Mouse (Mus musculus) CH12.LX (cell line): ENCODE data around the gene Fbln5.

Experiments used
- CTCF ChIP-seq, 2 experiments: IDR thresholded peaks in 1 of 2; conservative IDR thresholded peaks in 1 of 2; 2 replicates each; pipeline ENCODE4 v1.5.1; 2011 to 2012; ENCODE audit warnings: low read depth in 2 of 2, low read length in 2 of 2, improper control_type of control experiment in 1 of 2, inconsistent platforms in 1 of 2, mild to moderate bottlenecking in 1 of 2, moderate library complexity in 1 of 2
- EP300 ChIP-seq: IDR thresholded peaks from 2 replicates; pipeline ENCODE4 v1.6.1; 2011; ENCODE audit warnings: low read length, improper control_type of control experiment
- POLR2A ChIP-seq: IDR thresholded peaks from 2 replicates; pipeline ENCODE4 v1.6.1; 2011; ENCODE audit warnings: low read depth, mild to moderate bottlenecking, improper control_type of control experiment, low read length
- RCOR1 ChIP-seq: conservative IDR thresholded peaks from 2 replicates; pipeline ENCODE4 v1.6.1; 2012; ENCODE audit warnings: low read depth, mild to moderate bottlenecking, inconsistent platforms, low read length, improper control_type of control experiment
- TCF12 ChIP-seq: IDR thresholded peaks from 2 replicates; pipeline ENCODE4 v1.6.1; 2014; ENCODE audit warnings: low read depth, mild to moderate bottlenecking, inconsistent platforms, low read length, improper control_type of control experiment
- USF2 ChIP-seq: conservative IDR thresholded peaks from 2 replicates; pipeline ENCODE4 v1.6.1; 2011; ENCODE audit warnings: low read depth, low read length, improper control_type of control experiment
- ZKSCAN1 ChIP-seq: IDR thresholded peaks from 2 replicates; pipeline ENCODE4 v1.6.1; 2012; ENCODE audit warnings: low read depth, inconsistent platforms, low read length, improper control_type of control experiment, borderline replicate concordance

DNA sequence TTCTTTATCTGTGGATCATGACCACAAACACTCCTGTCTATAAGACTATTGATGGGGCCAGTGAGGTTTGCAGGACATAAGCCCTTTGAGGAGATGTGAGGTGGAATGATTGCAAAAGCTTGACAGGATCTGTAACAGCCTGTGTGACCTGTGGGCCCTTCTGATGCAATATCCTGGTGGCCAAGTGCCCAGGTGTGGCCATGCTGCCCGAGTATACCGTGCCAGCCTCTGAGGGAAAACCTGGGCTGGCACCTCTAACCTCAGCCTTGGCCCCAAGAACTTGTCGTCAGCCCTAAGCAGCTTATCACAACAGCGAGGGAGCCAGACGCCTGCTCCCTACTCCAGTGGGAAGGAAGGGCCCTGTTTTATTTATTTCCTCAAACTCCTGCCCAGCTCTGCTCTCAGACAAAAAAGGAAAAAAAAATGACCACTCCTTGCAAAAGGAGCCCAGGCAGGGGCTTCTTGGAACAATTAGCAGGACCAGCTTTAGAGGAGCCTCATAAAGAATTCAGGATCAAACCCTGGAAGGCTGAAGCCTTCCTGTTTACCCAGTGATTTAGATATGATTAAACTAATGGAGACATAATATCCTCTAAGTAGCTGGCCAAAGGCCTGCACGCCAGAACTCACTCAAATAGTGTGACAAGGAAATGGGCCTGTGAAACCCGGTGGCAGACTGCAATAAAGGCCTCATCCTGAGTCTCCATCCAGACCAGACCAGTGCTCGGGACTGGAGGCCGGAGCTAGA, 51.4 kb downstream of the Fbln5 start:
- no peak for TF ChIP-seq USF2
- no peak for TF ChIP-seq POLR2A
- no peak for TF ChIP-seq RCOR1
- no peak for TF ChIP-seq CTCF (conservative IDR thresholded peaks at IDR 0.05 in 1 of 2, IDR thresholded peaks at IDR 0.05 in 1 of 2; ENCODE audit: low read depth in 2 of 2, low read length in 2 of 2)
- no peak for TF ChIP-seq EP300
- TF ChIP-seq ZKSCAN1 = no peak
- TF ChIP-seq TCF12 = no peak
